Mouse (Mus musculus) liver, embryonic 11.5 days (tissue): ENCODE measurements around the gene Btn1a1. TPM values are rescaled to one million over a fixed set of nuclear protein-coding genes. Genes with fewer than 3 reads are reported as not detected.

Source experiments
- ATAC-seq: fragments of 200-750 bp; cut with Nextera tagmentation; replicated peaks from 2 replicates; pipeline ENCODE4 v1.8.0; 2017; ENCODE audit warnings: moderate number of reproducible peaks, mild to moderate bottlenecking, moderate TSS enrichment, moderate library complexity; ENCODE audit not compliant: low FRiP score
- DNase-seq: peaks from one replicate; pipeline ENCODE4 v3.0.0-alpha.2; 2017; ENCODE audit warnings: low spot score
- H3K27ac ChIP-seq: fragments of 300-500 bp; sonication (generic); 2 replicates; pipeline ENCODE4 v1.5.1; 2014; ENCODE audit warnings: mild to moderate bottlenecking, low read depth, low read length, control low read depth
- H3K27me3 ChIP-seq: fragments of 300-500 bp; sonication (generic); replicated peaks from 2 replicates; pipeline ENCODE4 v1.6.1; 2014; ENCODE audit warnings: low read length, mixed read lengths; ENCODE audit not compliant: control insufficient read depth, insufficient read depth
- H3K36me3 ChIP-seq: fragments of 300-500 bp; sonication (generic); 2 replicates; pipeline ENCODE4 v1.6.1; 2014; ENCODE audit warnings: mild to moderate bottlenecking, low read length, moderate library complexity, mixed read lengths; ENCODE audit not compliant: control insufficient read depth, insufficient read depth
- H3K4me1 ChIP-seq: fragments of 300-500 bp; sonication (generic); replicated peaks from 2 replicates; pipeline ENCODE4 v1.6.1; 2014; ENCODE audit warnings: low read length, mixed read lengths; ENCODE audit not compliant: control insufficient read depth, insufficient read depth
- H3K4me2 ChIP-seq: fragments of 300-500 bp; sonication (generic); 2 replicates; pipeline ENCODE4 v1.6.1; 2014; ENCODE audit warnings: mild to moderate bottlenecking, control low read depth, moderate library complexity
- H3K4me3 ChIP-seq: fragments of 300-500 bp; sonication (generic); 2 replicates; pipeline ENCODE4 v1.5.1; 2014; ENCODE audit warnings: low read depth, low read length, control low read depth
- H3K9ac ChIP-seq: fragments of 300-500 bp; sonication (generic); 2 replicates; pipeline ENCODE4 v1.6.1; 2014; ENCODE audit warnings: low read depth, low read length, control low read depth
- H3K9me3 ChIP-seq: fragments of 300-500 bp; sonication (generic); 2 replicates; pipeline ENCODE4 v1.6.1; 2016; ENCODE audit warnings: low read length, inconsistent platforms, mixed read lengths; ENCODE audit not compliant: control insufficient read depth
- WGBS: fragments of 180-500 bp; shearing (Covaris S2); extraction: QIAGEN DNeasy Blood & Tissue Kit; methylation state at CpG from one replicate; pipeline ENCODE4 v1.1.7; 2014; 5-methylcytosine and 5-hydroxymethylcytosine counted together
- polyA plus RNA-seq: library from polyadenylated mRNA; unstranded; fragments of >200 nt; fragmentation: Nextera tagmentation; extraction: Ambion mirVana; gene quantifications from 2 replicates; pipeline ENCODE4 v1.2.1, GENCODE M21; 2014

The Btn1a1 gene
- polyA plus RNA-seq, 1 experiment from 2014 or later, result 1.8 TPM

DNA sequence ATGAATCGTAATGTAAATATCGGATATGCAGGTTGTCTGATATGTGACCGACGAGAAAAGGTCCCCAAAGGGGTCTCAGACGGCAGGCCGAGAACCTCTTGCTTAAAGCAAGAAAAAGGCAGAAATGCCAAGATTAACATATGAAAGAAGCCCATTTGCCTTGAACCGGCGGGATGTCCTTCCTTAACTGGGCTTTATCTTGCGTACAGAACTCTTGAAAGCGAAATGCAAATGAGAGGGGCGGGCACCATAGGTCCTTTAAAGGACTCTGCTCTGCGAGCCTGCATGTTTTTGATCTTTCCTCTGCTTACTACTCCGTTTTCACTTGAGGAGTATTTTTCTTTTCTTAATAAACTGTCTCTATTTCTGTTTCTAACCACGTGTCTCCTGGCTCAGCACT lies 26.3 kb upstream of the Btn1a1 start:
- Histone ChIP-seq H3K27ac (no peak overlapping the region), H3K4me2 (peak overlapping the region; percentile 58), H3K4me3 (peak overlapping the region; percentile 36), H3K4me1 (peaks cover 14% of the 10 kb centered on the region), H3K27me3 (no peaks in the 10 kb centered on the region), H3K36me3 (no peaks in the 10 kb centered on the region), H3K9ac (no peak overlapping the region), H3K9me3 (no peaks in the 10 kb centered on the region)
- DNase-seq (no peak), ATAC-seq (no peak)
- WGBS, result 12% methylated on average over 14 of the region's 14 CpGs

DNA sequence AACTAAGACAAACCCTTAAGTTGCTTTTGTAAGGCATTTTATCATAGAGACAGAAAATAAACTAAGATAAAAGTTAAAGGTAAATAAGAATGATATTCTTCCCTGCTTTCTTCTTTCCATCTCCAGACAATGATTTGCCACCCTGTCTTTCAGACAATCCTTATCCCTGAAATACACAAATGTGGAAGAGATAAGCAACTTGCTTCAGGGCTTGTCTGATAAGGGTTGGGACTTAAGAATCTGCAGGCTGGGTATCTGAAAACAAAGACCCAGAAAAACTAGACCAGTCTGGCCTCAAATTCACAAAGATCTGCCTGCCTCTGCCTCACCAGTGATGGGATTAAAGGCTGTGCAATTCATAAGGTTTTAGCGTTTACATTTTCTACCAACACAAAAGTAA lies 25.6 kb upstream of the Btn1a1 start:
- Histone ChIP-seq H3K9me3 (no peaks in the 10 kb centered on the region), H3K27ac (no peak overlapping the region), H3K27me3 (no peaks in the 10 kb centered on the region), H3K4me1 (peaks cover 14% of the 10 kb centered on the region), H3K9ac (no peak overlapping the region), H3K4me2 (no peak overlapping the region), H3K4me3 (no peak overlapping the region), H3K36me3 (no peaks in the 10 kb centered on the region)
- 0 out of 2 replicates have a peak, but pooled peaks have one; percentile 32 for ATAC-seq
- no peak for DNase-seq
- 4% methylated on average over 1 of the region's 1 CpGs for WGBS

DNA sequence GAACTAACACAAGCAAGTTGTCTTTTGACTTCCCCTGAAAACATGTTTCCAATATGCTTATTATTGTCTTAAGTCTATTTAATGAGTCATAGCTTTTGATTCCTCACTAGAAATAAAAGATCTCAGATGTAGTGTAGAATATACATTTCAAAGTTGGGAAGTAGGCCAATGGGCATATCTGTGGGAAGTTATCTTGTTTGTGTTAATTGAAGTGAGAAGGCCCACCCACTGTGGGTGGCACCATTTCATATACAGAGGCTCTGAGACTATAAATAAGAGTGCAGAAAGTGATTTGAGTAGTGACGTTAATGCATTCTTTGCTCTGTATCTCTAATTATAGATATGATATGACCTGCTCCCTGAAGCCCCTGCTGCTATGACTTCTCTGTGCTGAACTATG lies 25.2 kb upstream of the Btn1a1 start:
- 26% methylated on average over 1 of the region's 1 CpGs for WGBS
- Histone ChIP-seq H3K4me3 (no peak overlapping the region), H3K36me3 (no peaks in the 10 kb centered on the region), H3K27ac (no peak overlapping the region), H3K4me1 (peaks cover 14% of the 10 kb centered on the region), H3K9ac (no peak overlapping the region), H3K27me3 (no peaks in the 10 kb centered on the region), H3K9me3 (no peaks in the 10 kb centered on the region), H3K4me2 (no peak overlapping the region)
- no peak for ATAC-seq
- DNase-seq, result no peak

DNA sequence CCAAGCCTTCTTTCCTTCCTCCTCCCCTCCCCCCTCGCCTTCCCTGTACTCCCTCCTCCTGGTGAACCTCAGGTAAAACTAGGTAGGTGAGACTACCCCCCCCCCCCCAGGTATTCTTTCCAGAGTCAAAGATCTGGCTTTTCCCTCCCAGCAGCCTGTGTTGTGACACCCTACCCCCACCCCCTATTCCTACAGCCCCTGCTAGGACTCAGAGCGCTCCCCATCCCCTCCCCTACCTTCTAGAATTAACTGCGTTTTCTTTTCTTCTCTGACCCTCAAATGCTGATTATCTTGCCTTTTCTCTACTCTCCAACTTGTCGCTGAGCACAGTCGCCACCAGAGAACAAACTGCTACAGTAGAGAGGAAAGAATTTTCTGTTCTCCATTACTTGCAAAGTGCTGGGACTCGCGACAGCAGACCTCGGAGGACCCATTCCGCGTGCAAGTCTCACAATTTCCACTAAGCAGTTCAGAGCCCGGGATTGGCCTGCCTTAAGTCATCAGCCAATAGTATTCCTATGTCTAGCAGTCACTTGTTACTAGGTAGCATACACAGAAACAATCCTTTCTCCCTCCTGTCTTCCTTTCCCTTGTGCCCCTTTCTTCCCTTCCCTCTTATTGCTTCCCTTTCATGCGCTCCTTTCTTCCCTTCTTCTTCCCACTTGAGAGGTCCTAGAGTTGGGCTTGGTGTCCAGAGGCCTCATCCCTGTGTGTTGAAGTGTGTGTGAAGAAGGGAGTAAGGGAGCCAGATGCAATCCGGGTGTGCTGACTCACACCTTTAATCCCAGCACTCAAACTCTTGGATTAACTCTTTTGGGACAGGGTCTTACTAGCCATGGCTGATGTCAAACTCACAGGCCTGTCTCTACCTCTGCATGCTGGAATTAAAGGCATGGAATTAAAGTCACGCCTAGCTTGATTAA lies 23.0 kb upstream of the Btn1a1 start, which contains the start of gene Btn2a2:
Gene Btn2a2, minus strand, starts transcription at position 458 of the 923 bp plus-strand sequence.
- peak within 1 kb of the TSS; percentile 62 for H3K4me2 ChIP-seq
- DNase-seq (no peak), ATAC-seq (peak; percentile 82)
- no peaks in the 10 kb centered on the region for H3K27me3 ChIP-seq
- no peaks in the 10 kb centered on the region for H3K36me3 ChIP-seq
- H3K9ac ChIP-seq, result 0 out of 2 replicates have a peak within 1 kb of the TSS, but pooled peaks have one; percentile 22
- peaks cover 17% of the 10 kb centered on the region for H3K4me1 ChIP-seq
- H3K27ac ChIP-seq, result no peak within 1 kb of the TSS
- 7% methylated on average over 13 of the region's 14 CpGs for WGBS
- H3K4me3 ChIP-seq, result peak within 1 kb of the TSS; percentile 39
- no peaks in the 10 kb centered on the region for H3K9me3 ChIP-seq

DNA sequence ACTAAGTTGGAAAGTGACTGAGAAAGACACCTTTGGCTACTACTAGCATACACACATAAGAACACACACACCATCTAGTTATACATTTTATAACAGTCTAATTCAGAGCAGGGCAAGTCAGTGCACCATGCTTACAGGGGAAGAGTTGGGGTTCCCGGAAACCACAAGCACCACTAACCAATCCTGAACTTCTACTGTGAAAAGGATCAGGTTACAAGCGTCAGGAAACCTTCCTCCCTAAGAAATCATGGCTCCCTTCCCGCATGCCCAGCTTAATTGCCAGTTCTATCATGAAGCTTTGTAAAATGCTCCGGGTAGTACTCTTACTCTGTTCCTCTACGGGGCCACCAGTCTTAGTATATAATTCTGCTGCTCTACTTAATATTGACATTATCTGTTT lies 19.6 kb upstream of the Btn1a1 start:
- WGBS, result 35% methylated on average over 5 of the region's 5 CpGs
- H3K9me3 ChIP-seq, result no peaks in the 10 kb centered on the region
- ATAC-seq, result no peak

DNA sequence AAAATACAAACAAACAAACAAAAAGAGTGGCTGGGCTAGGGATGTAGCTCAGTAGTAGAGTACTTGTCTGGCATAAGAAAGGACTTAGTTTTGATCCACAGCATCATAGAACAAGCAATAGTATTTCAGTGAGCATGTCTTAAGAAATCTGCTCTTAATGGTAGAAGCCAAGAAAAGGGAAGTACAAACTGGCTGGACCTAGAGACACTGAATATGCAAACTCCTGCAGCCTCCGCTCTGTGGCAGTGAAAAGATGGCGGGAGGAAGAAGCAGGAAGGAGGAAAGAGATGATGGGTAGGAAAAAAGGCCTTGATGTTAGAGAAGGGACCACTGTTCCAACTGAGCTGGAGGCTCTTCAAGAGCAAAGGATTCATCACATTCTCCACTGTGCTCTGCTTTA lies 17.5 kb upstream of the Btn1a1 start:
- no peak for DNase-seq
- Histone ChIP-seq H3K4me2 (no peak overlapping the region), H3K9me3 (no peaks in the 10 kb centered on the region), H3K4me1 (peaks cover 2% of the 10 kb centered on the region; the same call in 1 of the 2 replicates), H3K9ac (no peak overlapping the region), H3K27me3 (no peaks in the 10 kb centered on the region), H3K36me3 (no peaks in the 10 kb centered on the region), H3K4me3 (no peak overlapping the region), H3K27ac (no peak overlapping the region)
- no peak for ATAC-seq
- 76% methylated on average over 2 of the region's 2 CpGs for WGBS

More for the DNA sequence above, 19.6 kb upstream of the Btn1a1 start:
- Histone ChIP-seq H3K27ac (no peak overlapping the region), H3K4me3 (no peak overlapping the region), H3K9ac (no peak overlapping the region), H3K27me3 (no peaks in the 10 kb centered on the region), H3K4me2 (no peak overlapping the region), H3K4me1 (peaks cover 4% of the 10 kb centered on the region; the same call in 1 of the 2 replicates), H3K36me3 (no peaks in the 10 kb centered on the region)
- DNase-seq, result no peak

DNA sequence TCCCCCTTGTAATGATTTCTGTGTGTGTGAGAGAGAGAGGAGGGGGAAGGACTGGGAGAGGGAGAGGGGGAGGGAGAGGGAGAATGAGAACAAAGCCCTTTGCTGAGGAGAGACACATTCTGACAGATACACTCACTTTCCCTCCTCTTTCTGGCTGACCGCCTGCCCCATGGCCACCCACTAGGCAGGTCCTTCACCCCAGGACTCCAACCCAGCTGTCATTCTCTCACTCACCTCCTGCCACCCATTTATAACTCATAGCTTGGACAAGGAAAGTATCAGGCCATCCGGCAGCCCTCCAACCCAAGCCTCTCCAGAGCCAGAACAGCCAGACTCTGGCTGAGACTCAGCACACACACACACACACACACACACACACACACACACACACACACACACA lies 10.0 kb upstream of the Btn1a1 start:
- no peaks in the 10 kb centered on the region for H3K9me3 ChIP-seq
- no peak overlapping the region for H3K27ac ChIP-seq
- H3K4me2 ChIP-seq, result no peak overlapping the region
- H3K4me3 ChIP-seq, result no peak overlapping the region
- ATAC-seq (no peak), DNase-seq (no peak)
- no peaks in the 10 kb centered on the region for H3K36me3 ChIP-seq
- no peaks in the 10 kb centered on the region for H3K27me3 ChIP-seq
- H3K9ac ChIP-seq, result no peak overlapping the region
- H3K4me1 ChIP-seq, result no peaks in the 10 kb centered on the region
- WGBS, result 35% methylated on average over 2 of the region's 2 CpGs

DNA sequence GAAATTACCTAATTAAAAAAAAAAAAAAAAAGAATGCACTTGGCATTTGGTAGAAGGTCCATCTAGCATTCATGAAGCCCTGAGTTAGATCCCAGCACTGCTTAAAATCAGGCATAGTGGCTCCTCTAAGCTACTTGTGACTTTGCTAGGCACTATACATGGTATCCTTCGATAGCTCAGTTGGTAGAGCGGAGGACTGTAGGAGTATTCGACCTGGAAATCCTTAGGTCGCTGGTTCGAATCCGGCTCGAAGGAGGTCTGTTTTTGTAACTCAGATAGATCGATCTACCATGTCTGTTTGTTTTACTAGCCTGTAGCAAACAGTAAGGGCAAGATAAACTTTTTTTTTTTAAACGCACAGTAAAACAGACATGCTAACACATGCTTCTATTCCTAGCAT lies 1.2 kb upstream of the Btn1a1 start:
- Histone ChIP-seq H3K27me3 (no peaks in the 10 kb centered on the region), H3K4me2 (peak overlapping the region; percentile 94), H3K4me1 (peaks cover 9% of the 10 kb centered on the region), H3K4me3 (no peak overlapping the region), H3K9me3 (no peaks in the 10 kb centered on the region), H3K9ac (no peak overlapping the region), H3K36me3 (no peaks in the 10 kb centered on the region), H3K27ac (no peak overlapping the region)
- ATAC-seq (peak; percentile 65), DNase-seq (peak; percentile 84)
- WGBS, result under 1% methylated on average over 9 of the region's 9 CpGs

DNA sequence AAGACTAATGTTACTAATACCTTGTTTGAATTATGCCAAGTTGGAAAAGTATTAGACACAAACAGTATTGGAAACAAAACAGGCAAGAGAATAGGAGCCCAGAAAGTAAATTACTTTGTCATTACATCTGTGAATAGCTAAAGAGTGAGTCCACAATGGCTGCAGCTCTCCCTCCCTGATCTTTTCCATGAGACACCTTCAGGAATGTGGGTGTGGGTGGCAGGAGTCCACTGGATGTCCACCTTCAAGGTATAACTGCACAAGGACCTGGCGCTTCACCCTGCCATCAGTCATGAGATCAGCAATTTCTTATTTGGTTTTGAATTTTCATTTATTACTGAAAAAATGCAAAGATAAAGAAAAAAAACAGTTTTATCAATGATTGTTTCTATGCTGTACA lies 605 bp upstream of the Btn1a1 start:
- Histone ChIP-seq H3K4me1 (peaks cover 9% of the 10 kb centered on the region), H3K27ac (no peak overlapping the region), H3K36me3 (no peaks in the 10 kb centered on the region), H3K4me3 (peak overlapping the region; percentile 68), H3K27me3 (no peaks in the 10 kb centered on the region), H3K4me2 (peak overlapping the region; percentile 94), H3K9ac (no peak overlapping the region), H3K9me3 (no peaks in the 10 kb centered on the region)
- 49% methylated on average over 1 of the region's 1 CpGs for WGBS
- no peak for DNase-seq
- ATAC-seq, result no peak
